Mouse (Mus musculus): ENCODE measurements around the gene Ube2a.

GRCm38 (mm10) chrX:36902321-36903114 is 28.8 kb downstream of the Ube2a start, which contains the start of gene Nkrf:
- no peak for TF ChIP-seq EP300 (IDR thresholded peaks at IDR 0.05; ENCODE audit: low read depth)
- 0 out of 2 replicates have a peak, but pooled peaks have one; percentile 2 for TF ChIP-seq CTCF (IDR thresholded peaks at IDR 0.05; ENCODE audit: low read depth)
